Mouse (Mus musculus): Measurements from ENCODE around the gene Gon4l. TPM values are rescaled to one million over a fixed set of nuclear protein-coding genes. Genes with fewer than 3 reads are reported as not detected.

Gene Gon4l
- polyA plus RNA-seq, 1 experiment from 2014 or later = 7.2 TPM

- DNase-seq (ENCODE audit: low spot score) = no peak
Observed at GRCm38 (mm10) chr3:88906393-88907159, 71.5 kb downstream of the Gon4l start.

DNA sequence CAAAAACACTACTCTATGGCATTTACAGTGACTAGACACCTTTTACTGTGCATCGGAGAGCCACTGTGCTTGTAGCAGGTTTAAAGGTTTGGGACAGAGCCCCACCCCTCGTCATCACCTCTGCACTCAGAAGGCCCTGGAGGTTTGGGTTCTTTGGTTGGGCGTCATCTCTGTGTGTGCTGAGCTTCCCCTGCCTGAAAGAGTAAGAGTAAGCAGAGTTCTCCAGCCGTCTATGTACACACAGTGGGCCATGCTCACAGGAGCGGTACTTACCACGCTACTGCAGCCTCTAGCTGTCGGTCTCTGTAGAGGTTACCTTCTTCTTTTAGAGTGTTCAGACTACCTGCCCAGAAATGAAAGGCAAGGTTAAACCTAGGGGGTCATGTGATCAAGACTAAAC is 77.6 kb downstream of the Gon4l start:
- no peak for DNase-seq (ENCODE audit: low spot score)

- peak; percentile 95 for DNase-seq (ENCODE audit: low spot score)
Observed at GRCm38 (mm10) chr3:88913511-88914383, 78.7 kb downstream of the Gon4l start, which contains the start of gene Msto1. TSS of gene Msto1 (minus strand) at chr3:88913999.

DNA sequence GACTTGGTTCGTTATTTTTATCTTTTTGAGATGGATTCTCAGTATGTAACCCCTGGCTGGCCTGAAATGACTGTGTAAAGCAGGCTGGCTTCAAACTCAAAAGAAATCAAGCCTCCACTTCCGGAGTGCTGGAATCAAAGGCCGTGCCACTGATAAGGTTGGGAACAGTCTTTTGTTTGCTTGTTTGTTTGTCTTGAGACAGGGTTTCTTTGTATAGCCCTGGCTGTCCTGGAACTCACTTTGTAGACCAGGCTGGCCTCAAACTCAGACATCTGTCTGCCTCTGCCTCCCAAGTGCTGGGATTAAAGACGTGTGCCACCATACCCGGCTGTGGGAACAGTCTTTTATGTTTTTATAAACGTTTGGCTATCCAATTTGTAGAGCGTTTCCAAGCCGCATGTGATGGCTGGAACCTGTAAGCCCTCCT is 79.4 kb downstream of the Gon4l start:
- DNase-seq (ENCODE audit: low spot score) = no peak

GRCm38 (mm10) chr3:88918981-88919380 is 84.0 kb downstream of the Gon4l start:
- no peak for DNase-seq (ENCODE audit: low spot score)

- DNase-seq (ENCODE audit: low spot score) = no peak
Observed at GRCm38 (mm10) chr3:88921411-88921810, 86.4 kb downstream of the Gon4l start.

- no peak for DNase-seq (ENCODE audit: low spot score)
Observed at GRCm38 (mm10) chr3:88923989-88924591, 89.1 kb downstream of the Gon4l start.

DNA sequence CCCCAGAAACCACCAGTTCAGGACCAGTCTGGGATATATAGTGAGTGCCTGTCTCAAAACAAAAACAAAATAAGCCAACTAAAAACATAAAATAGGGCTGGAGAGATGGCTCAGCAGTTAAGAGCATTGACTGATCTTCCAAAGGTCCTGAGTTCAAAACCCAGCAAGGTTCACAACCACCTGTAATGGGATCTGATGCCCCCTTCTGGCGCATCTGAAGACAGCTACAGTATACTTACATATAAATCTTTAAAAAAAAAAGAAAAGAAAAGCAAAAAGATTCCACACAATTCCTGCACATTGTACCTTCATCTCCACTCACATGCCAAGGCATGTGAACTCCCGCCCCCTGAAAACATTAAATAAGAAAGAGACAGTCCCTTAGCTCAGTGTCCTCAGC is 90.6 kb downstream of the Gon4l start:
- DNase-seq (ENCODE audit: low spot score) = no peak

DNA sequence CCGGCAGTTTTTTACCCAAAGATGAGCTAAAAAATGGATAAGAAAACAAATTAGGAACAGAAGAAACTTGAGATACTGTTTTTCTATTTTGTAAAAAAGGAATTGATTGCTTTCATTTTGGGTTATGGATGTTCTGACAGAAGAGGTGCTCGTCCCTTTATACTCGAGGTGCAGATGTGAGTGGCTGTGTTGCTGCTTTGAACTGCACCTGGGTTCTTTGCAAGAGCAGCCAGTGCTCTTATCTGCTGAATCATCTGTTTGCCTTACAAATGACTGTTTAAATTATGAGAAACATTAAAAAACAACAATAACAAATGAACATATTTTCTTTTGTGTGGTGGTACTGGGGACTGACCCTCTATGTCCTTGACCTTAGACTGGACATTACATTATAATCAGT is 94.5 kb downstream of the Gon4l start:
- DNase-seq (ENCODE audit: low spot score) = peak; percentile 65

GRCm38 (mm10) chr3:88939071-88939470 is 104.0 kb downstream of the Gon4l start:
- DNase-seq (ENCODE audit: low spot score) = no peak

DNA sequence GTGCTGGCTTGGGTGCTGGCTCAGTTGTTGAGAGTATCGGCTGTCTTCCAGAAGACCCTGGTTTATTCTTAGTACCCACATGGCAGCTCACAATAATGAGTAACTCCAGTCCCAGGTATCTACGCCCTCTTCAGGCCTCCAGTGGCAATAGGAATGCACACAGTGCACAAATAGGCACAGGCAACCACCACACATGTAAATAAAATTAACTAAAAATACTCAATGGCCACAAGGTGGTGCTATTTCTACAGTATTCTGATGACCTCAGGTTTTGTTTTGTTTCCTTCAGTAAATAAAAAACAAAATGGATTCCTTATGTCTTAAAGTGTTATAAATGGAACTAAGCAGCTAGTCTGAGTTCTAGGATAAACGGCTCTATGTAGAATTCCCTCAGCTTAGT is 104.7 kb downstream of the Gon4l start:
- DNase-seq (ENCODE audit: low spot score) = peak; percentile 76

DNA sequence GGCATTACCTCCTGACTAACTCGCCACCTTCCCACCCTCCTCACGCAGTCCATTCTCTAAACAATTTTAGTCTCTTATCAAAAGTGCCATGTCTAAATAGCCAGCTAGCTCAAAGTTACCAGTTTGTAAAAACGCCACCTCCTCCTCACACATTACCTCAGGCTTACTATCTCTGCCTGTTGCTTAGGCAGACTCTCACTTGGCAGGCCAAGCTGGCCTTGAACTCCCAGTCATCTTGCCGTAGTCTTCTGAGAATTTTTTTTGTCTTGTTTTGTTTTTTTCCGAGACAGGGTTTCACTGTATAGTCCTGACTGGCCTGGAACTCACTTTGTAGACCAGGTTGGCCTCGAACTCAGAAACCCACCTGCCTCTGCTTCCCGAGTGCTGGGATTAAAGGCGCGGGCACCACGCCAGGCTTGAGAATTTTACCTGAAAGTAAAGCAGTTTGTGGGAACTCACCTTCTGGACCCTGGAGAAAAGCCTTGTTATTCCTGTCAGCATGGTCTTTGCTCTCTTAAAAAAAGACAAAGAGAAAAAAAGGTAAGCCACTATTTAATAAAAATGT is 107.4 kb downstream of the Gon4l start:
- no peak for DNase-seq (ENCODE audit: low spot score)

DNA sequence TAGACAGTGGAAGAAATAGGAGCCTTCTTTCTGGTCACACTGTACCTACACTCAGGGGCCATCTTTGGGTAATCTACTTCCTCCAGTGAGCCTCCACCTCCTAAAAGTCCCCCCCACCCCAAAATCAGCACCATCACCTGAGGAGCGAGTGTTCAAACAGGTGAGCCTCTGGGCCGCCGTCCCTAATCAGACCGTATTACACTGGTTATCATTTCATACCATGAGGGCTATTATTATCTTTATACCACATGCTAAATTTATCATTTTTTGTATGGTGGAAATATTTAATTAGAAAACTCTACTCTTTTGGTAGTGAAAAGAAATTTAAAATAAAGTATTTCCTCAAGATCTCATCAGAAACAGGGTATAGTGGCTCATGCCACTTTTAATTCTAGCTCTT is 109.1 kb downstream of the Gon4l start:
- no peak for DNase-seq (ENCODE audit: low spot score)

GRCm38 (mm10) chr3:88949786-88950575 is 115.0 kb downstream of the Gon4l start:
- DNase-seq (ENCODE audit: low spot score) = peak; percentile 90

- DNase-seq (ENCODE audit: low spot score) = peak; percentile 86
Observed at GRCm38 (mm10) chr3:88950576-88951326, 115.7 kb downstream of the Gon4l start, which contains the start of the genes Ash1l and Dap3. TSS of gene Ash1l (plus strand) at chr3:88950622. TSS of gene Dap3 (minus strand) at chr3:88951181.

- no peak for DNase-seq (ENCODE audit: low spot score)
Observed at GRCm38 (mm10) chr3:88951327-88951800, 116.3 kb downstream of the Gon4l start.

GRCm38 (mm10) chr3:88953246-88953645 is 118.2 kb downstream of the Gon4l start:
- DNase-seq (ENCODE audit: low spot score) = no peak

DNA sequence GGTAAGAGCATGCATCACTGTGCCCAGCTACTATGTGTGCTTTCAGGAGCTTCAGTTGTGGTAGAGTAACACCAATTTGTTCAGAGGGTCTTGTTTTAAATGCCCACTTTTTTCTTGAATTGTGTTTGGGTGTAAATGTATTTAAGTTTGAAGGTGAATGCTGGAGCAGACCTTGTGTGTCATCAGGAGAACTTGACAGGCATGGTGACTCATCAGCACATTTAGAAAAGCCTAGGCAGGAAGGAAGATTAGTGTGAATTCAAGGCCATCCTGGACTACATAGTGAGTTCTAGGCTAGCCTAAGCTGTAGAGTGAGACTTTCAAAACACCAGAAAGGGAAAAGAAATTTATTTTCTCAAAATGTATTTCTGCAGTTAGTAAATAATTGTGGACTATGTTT is 118.7 kb downstream of the Gon4l start:
- DNase-seq (ENCODE audit: low spot score) = no peak
